Mouse (Mus musculus) heart, embryonic 11.5 days (tissue): Measurements from ENCODE around the gene Nsmce4a. TPM values are rescaled to one million over a fixed set of nuclear protein-coding genes. Genes with fewer than 3 reads are reported as not detected.

Experiments
- ATAC-seq: fragments of 200-750 bp; cut with Nextera tagmentation; replicated peaks from 2 replicates; pipeline ENCODE4 v1.8.0; 2017; ENCODE audit warnings: moderate library complexity; ENCODE audit not compliant: insufficient number of reproducible peaks, low FRiP score, low TSS enrichment
- H3K27ac ChIP-seq: fragments of 300-500 bp; sonication (generic); 2 replicates; pipeline ENCODE4 v1.5.1; 2014; ENCODE audit warnings: mild to moderate bottlenecking, low read depth, low read length
- H3K27me3 ChIP-seq: fragments of 300-500 bp; sonication (generic); 2 replicates; pipeline ENCODE4 v1.6.1; 2014; ENCODE audit warnings: mild to moderate bottlenecking, low read length, mixed read lengths; ENCODE audit not compliant: control insufficient read depth, insufficient read depth
- H3K36me3 ChIP-seq: fragments of 300-500 bp; sonication (generic); 2 replicates; pipeline ENCODE4 v1.6.1; 2014; ENCODE audit warnings: mild to moderate bottlenecking, low read length, moderate library complexity, mixed read lengths; ENCODE audit not compliant: control insufficient read depth, insufficient read depth
- H3K4me1 ChIP-seq: fragments of 300-500 bp; sonication (generic); 2 replicates; pipeline ENCODE4 v1.6.1; 2014; ENCODE audit warnings: low read length; ENCODE audit not compliant: control insufficient read depth, insufficient read depth
- H3K4me2 ChIP-seq: fragments of 300-500 bp; sonication (generic); 2 replicates; pipeline ENCODE4 v1.6.1; 2014; ENCODE audit warnings: mild to moderate bottlenecking, moderate library complexity
- H3K4me3 ChIP-seq: fragments of 300-500 bp; sonication (generic); 2 replicates; pipeline ENCODE4 v1.5.1; 2014; ENCODE audit warnings: low read depth, low read length
- H3K9ac ChIP-seq: fragments of 300-500 bp; sonication (generic); 2 replicates; pipeline ENCODE4 v1.6.1; 2014; ENCODE audit warnings: mild to moderate bottlenecking, low read depth, low read length, moderate library complexity
- H3K9me3 ChIP-seq: fragments of 300-500 bp; sonication (generic); replicated peaks from 2 replicates; pipeline ENCODE4 v1.6.1; 2016; ENCODE audit warnings: low read length; ENCODE audit not compliant: control insufficient read depth
- WGBS: fragments of 180-500 bp; shearing (Covaris S2); extraction: QIAGEN DNeasy Blood & Tissue Kit; methylation state at CpG from one replicate; pipeline ENCODE4 v1.1.7; 2014; ENCODE audit not compliant: insufficient replicate concordance; 5-methylcytosine and 5-hydroxymethylcytosine counted together
- polyA plus RNA-seq: library from polyadenylated mRNA; unstranded; fragments of >200 nt; fragmentation: Nextera tagmentation; extraction: Ambion mirVana; gene quantifications from 2 replicates; pipeline ENCODE4 v1.2.1, GENCODE M21; 2014

Gene Nsmce4a
- polyA plus RNA-seq, 1 experiment from 2014 or later, result 146 TPM

DNA sequence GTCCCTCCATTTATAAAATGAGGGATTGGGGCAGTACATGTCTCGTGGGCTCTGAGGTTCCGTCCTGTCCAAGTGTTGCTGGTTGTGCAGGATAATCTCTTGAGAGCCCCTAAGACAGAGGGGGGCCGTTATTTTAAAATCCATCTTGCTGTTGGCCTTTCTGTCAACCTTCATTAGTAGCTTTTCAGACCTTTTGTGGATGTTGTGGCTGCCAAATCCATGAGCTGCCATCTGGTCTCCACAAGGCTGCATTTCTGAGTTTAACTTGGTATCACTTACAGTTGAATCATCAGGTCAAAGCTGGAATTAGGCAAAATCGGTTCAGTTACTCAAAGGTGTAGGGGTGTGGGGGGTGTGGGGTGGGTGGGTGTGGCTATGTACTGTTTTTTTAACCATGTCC, 19.6 kb downstream of the Nsmce4a start:
- H3K9ac ChIP-seq, result no peak overlapping the region
- WGBS, result 67% methylated on average over 4 of the region's 4 CpGs
- no peak overlapping the region for H3K4me3 ChIP-seq
- H3K9me3 ChIP-seq, result no peaks in the 10 kb centered on the region
- H3K4me1 ChIP-seq, result peaks cover 3% of the 10 kb centered on the region; the same call in 1 of the 2 replicates
- H3K36me3 ChIP-seq, result no peaks in the 10 kb centered on the region
- H3K27ac ChIP-seq, result no peak overlapping the region
- H3K4me2 ChIP-seq, result no peak overlapping the region
- ATAC-seq, result no peak
- H3K27me3 ChIP-seq, result no peaks in the 10 kb centered on the region

GRCm38 (mm10) chr7:130552780-130553179, 20.1 kb downstream of the Nsmce4a start:
- no peak for ATAC-seq
- WGBS, result 58% methylated on average over 5 of the region's 5 CpGs
- H3K27me3 ChIP-seq, result no peaks in the 10 kb centered on the region

GRCm38 (mm10) chr7:130547635-130548175, 25.2 kb downstream of the Nsmce4a start:
- no peak for ATAC-seq
- H3K9ac ChIP-seq, result no peak overlapping the region

More at GRCm38 (mm10) chr7:130552780-130553179, 20.1 kb downstream of the Nsmce4a start:
- H3K4me1 ChIP-seq, result peaks cover 3% of the 10 kb centered on the region; the same call in 1 of the 2 replicates
- H3K9ac ChIP-seq, result no peak overlapping the region
- no peaks in the 10 kb centered on the region for H3K36me3 ChIP-seq
- H3K4me2 ChIP-seq, result no peak overlapping the region
- H3K27ac ChIP-seq, result no peak overlapping the region
- H3K4me3 ChIP-seq, result no peak overlapping the region
- H3K9me3 ChIP-seq, result no peaks in the 10 kb centered on the region

DNA sequence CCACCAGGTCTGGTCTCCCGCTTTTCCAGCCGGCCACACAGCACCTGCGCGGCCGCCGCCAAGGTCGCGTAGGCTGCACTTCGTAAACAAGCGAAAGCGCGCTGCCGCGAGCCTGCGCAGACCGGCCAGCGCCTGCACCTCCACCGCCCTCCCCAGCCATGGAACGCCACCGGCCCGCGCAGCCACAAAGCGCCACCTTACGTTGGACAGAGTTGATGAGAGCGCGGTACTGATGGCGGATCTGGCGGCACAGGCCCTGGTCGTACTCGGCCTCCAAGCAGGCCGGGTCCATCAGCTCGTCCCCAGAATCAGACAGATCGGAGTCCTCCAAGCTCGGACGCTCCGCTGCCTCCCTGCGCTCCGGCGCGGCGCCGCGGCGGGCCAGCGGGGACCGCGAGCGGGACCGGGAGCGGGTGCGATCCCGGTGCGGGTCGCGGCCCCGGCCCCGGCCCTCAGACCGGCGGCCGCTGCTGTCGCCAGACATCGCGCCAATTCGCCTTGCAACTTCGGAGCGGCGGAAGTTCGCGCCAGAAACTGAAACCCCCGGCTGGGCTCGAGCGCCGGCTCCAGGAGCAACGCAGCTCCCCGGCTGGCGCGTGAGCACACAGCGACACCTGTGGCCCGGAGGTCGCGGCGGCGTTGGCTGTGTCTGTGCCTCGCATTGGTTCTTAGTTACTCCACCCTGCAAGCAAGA, 26.0 kb downstream of the Nsmce4a start:
- H3K27ac ChIP-seq, result peak overlapping the region; percentile 99
- H3K27me3 ChIP-seq, result no peaks in the 10 kb centered on the region
- H3K36me3 ChIP-seq, result peaks cover 22% of the 10 kb centered on the region
- peak overlapping the region; percentile 91 for H3K4me2 ChIP-seq
- peak overlapping the region; percentile 84 for H3K4me3 ChIP-seq
- under 1% methylated on average over 84 of the region's 84 CpGs for WGBS
- H3K9ac ChIP-seq, result peak overlapping the region; percentile 97
- H3K9me3 ChIP-seq, result no peaks in the 10 kb centered on the region
- peaks cover 12% of the 10 kb centered on the region for H3K4me1 ChIP-seq
- peak; percentile 94 for ATAC-seq

More at GRCm38 (mm10) chr7:130547635-130548175, 25.2 kb downstream of the Nsmce4a start:
- Histone ChIP-seq H3K36me3 (peaks cover 15% of the 10 kb centered on the region), H3K27me3 (no peaks in the 10 kb centered on the region), H3K4me3 (peak overlapping the region; percentile 84; the same call in 1 of the 2 replicates), H3K27ac (peak overlapping the region; percentile 99; the same call in 1 of the 2 replicates), H3K4me2 (peak overlapping the region; percentile 43; the same call in 1 of the 2 replicates), H3K4me1 (peaks cover 14% of the 10 kb centered on the region), H3K9me3 (no peaks in the 10 kb centered on the region)
- WGBS, result 74% methylated on average over 12 of the region's 12 CpGs

- H3K9ac ChIP-seq, result peak overlapping the region; percentile 97
- peak overlapping the region; percentile 91 for H3K4me2 ChIP-seq
- H3K36me3 ChIP-seq, result peaks cover 27% of the 10 kb centered on the region
- 4% methylated on average over 7 of the region's 7 CpGs for WGBS
- no peaks in the 10 kb centered on the region for H3K9me3 ChIP-seq
- no peak for ATAC-seq
- H3K27ac ChIP-seq, result peak overlapping the region; percentile 99
- H3K4me1 ChIP-seq, result peaks cover 12% of the 10 kb centered on the region
- H3K4me3 ChIP-seq, result peak overlapping the region; percentile 84
- no peaks in the 10 kb centered on the region for H3K27me3 ChIP-seq
Measured at GRCm38 (mm10) chr7:130546421-130546790, 26.5 kb downstream of the Nsmce4a start.

GRCm38 (mm10) chr7:130545893-130546292, 27.0 kb downstream of the Nsmce4a start:
- H3K4me3 ChIP-seq, result peak overlapping the region; percentile 84
- H3K27me3 ChIP-seq, result no peaks in the 10 kb centered on the region
- peaks cover 12% of the 10 kb centered on the region for H3K4me1 ChIP-seq
- peaks cover 27% of the 10 kb centered on the region for H3K36me3 ChIP-seq
- 56% methylated on average over 3 of the region's 3 CpGs for WGBS
- H3K27ac ChIP-seq, result peak overlapping the region; percentile 99
- no peak for ATAC-seq
- peak overlapping the region; percentile 91 for H3K4me2 ChIP-seq
- H3K9me3 ChIP-seq, result no peaks in the 10 kb centered on the region
- H3K9ac ChIP-seq, result peak overlapping the region; percentile 97

DNA sequence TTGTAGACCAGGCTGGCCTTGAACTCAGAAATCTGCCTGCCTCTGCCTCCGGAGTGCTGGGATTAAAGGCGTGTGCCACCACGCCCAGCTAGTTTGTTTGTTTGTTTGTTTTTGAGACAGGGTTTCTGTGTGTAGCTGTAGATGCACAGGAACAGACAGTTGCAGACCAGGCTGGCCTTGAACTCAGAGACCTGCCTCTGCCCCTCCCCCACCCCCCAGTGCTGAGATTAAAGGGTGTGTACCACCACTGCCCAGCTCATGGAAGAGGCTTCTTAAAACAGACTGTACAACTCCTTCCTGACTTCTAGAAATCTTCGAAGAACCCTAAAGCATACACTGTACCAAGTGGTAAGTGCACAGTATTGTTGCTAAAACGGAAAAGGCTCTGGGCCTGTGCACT, 27.5 kb downstream of the Nsmce4a start:
- peak overlapping the region; percentile 84 for H3K4me3 ChIP-seq
- ATAC-seq, result no peak
- no peak overlapping the region for H3K9ac ChIP-seq
- H3K27me3 ChIP-seq, result no peaks in the 10 kb centered on the region
- H3K9me3 ChIP-seq, result no peaks in the 10 kb centered on the region
- H3K4me2 ChIP-seq, result peak overlapping the region; percentile 91
- 88% methylated on average over 5 of the region's 5 CpGs for WGBS
- H3K27ac ChIP-seq, result no peak overlapping the region
- peaks cover 27% of the 10 kb centered on the region for H3K36me3 ChIP-seq
- H3K4me1 ChIP-seq, result peaks cover 12% of the 10 kb centered on the region

GRCm38 (mm10) chr7:130543181-130543580, 29.7 kb downstream of the Nsmce4a start:
- no peak overlapping the region for H3K27ac ChIP-seq
- no peak for ATAC-seq
- H3K27me3 ChIP-seq, result no peaks in the 10 kb centered on the region
- H3K4me2 ChIP-seq, result no peak overlapping the region
- 95% methylated on average over 4 of the region's 4 CpGs for WGBS
- H3K36me3 ChIP-seq, result peaks cover 27% of the 10 kb centered on the region
- no peaks in the 10 kb centered on the region for H3K9me3 ChIP-seq
- H3K9ac ChIP-seq, result no peak overlapping the region
- H3K4me3 ChIP-seq, result no peak overlapping the region
- peaks cover 12% of the 10 kb centered on the region for H3K4me1 ChIP-seq
